7 mouse cellular contexts compared by ENCODE assay signal in the genomic region with DNA sequence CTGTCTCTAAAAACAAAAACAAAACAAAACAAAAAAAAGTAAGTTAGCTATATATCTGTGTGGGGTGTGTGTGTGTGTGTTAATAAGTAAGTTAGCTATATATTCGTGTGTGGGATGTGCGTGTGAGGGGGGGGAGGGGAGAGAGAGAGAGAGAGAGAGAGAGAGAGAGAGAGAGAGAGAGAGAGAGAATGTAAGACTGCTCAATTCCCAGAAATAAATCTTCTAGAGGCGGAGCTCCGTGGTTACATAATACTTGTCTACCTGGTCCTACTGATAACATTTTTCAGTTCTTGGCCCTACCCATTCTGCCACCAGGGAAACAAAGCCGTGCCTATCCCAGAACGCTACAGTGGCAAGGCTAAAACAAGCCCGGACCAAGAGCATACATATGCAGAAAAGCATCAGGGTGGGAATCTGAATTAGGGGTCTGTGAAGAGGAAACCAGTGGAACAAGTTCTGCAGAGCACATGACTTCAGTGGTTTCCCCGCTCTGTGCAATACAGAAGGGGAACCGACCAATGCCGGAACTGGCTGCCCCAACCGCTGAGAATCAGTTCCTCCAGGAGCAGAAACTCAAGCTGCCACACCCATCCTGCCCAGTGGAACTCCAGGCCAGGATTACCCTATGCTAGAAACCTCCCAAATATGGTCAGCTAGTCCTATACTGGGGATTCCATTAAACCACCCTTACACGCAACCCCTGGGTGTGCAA. TPM values are rescaled to one million over a fixed set of nuclear protein-coding genes. Genes with fewer than 3 reads are reported as not detected.
A peak's percentile ranks its signal among the peaks of the same experiment; 100 is the strongest.
DNase-seq lines count a peak whose midpoint lies in the region; ATAC-seq and TF ChIP-seq lines count a peak whose summit lies in the region.

No protein-coding gene starts in this region.

- DNase-seq in G1E (ENCODE audit: low spot score), result peak; percentile 52
- peak; percentile 32 for DNase-seq in c-Kit-positive CD71-positive TER-119-positive erythroid progenitor cells, embryonic 14.5 days (ENCODE audit: low spot score)
- peak; percentile 61 to 63 for DNase-seq in heart, postnatal 36 days
- DNase-seq in spleen, adult 18-20 months, result peak; percentile 67 to 77
- no peak for DNase-seq in cerebellum, adult 11 months

- ATAC-seq in G1E (ENCODE audit: extremely low read depth, insufficient number of reproducible peaks, low FRiP score, poor library complexity, severe bottlenecking), result peak; percentile 87
- peak; percentile 48 for ATAC-seq in liver, embryonic 12.5 days
- ATAC-seq in frontal cortex, adult (ENCODE audit: low TSS enrichment), result no peak

- H3K4me3 ChIP-seq in G1E (ENCODE audit: low read depth, low read length), result peak overlapping the region; percentile 68; the same call in 1 of the 2 replicates
- H3K4me3 ChIP-seq in liver, embryonic 12.5 days, result no peak overlapping the region; the same call in 1 of the 2 replicates

- peak overlapping the region; percentile 28; the same call in 1 of the 2 replicates for H3K27ac ChIP-seq in liver, embryonic 12.5 days

- H3K36me3 ChIP-seq in G1E (replicated peaks), result peaks cover 59% of the 10 kb centered on the region
- no peaks in the 10 kb centered on the region for H3K36me3 ChIP-seq in liver, embryonic 12.5 days

- no peak overlapping the region for H3K9ac ChIP-seq in liver, embryonic 12.5 days

- WGBS in liver, embryonic 12.5 days (ENCODE audit: insufficient replicate concordance), result 19% methylated on average over 12 of the region's 12 CpGs

- intact Hi-C loops in heart, postnatal 36 days (cut with DNase I), result no loop called here

- peak overlapping the region; percentile 49 for H3K4me2 ChIP-seq in liver, embryonic 12.5 days

- H3K4me1 ChIP-seq in G1E (ENCODE audit: insufficient read depth, low read depth, low read length), result peaks cover 86% of the 10 kb centered on the region
- H3K4me1 ChIP-seq in liver, embryonic 12.5 days, result peaks cover 48% of the 10 kb centered on the region

- no peaks in the 10 kb centered on the region for H3K27me3 ChIP-seq in G1E (ENCODE audit: insufficient read depth, low read length)
- H3K27me3 ChIP-seq in liver, embryonic 12.5 days (replicated peaks), result no peaks in the 10 kb centered on the region

- no peak for TF ChIP-seq CTCF in G1E (IDR thresholded peaks at IDR 0.05; ENCODE audit: low read depth, low read length)

- H3K9me3 ChIP-seq in G1E (replicated peaks), result no peaks in the 10 kb centered on the region
- H3K9me3 ChIP-seq in liver, embryonic 12.5 days (replicated peaks), result no peaks in the 10 kb centered on the region

RNA-seq across cellular contexts. Expression of a gene that starts 46.7 kb away (rescaled TPM):
- total RNA-seq in G1E (2014; fragmentation: Nextera tagmentation), result 165 and 179 TPM in 2 replicates
- total RNA-seq in G1E (2017), result 153 and 174 TPM in 2 replicates
- polyA plus RNA-seq in G1E (2012), result 16.3 and 22.0 TPM in 2 replicates
- 10 to 100 TPM; 40.5 to 43.2 TPM for total RNA-seq in heart, postnatal 36 days (2021)
- polyA plus RNA-seq in liver, embryonic 12.5 days (2016; fragmentation: Nextera tagmentation; extraction: Ambion mirVana), result 19.4 and 19.9 TPM in 2 replicates
